Mouse (Mus musculus): Measurements from ENCODE around the gene Gng7.

Gng7 gene

GRCm38 (mm10) chr10:81025639-81026275 is 11.0 kb upstream of the Gng7 start, which contains the start of gene Diras1:
TSS of gene Diras1 (minus strand) at chr10:81025662.
- no peak for DNase-seq

GRCm38 (mm10) chr10:81025047-81025621 is 10.4 kb upstream of the Gng7 start:
- DNase-seq = peak; percentile 9

GRCm38 (mm10) chr10:81024346-81024937 is 9.7 kb upstream of the Gng7 start:
- DNase-seq = no peak

GRCm38 (mm10) chr10:81022744-81023143 is 8.0 kb upstream of the Gng7 start:
- no peak for DNase-seq

GRCm38 (mm10) chr10:81021547-81022110 is 6.9 kb upstream of the Gng7 start:
- no peak for DNase-seq

- DNase-seq = no peak
These were observed 5.5 kb upstream of the Gng7 start for GRCm38 (mm10) chr10:81020207-81020606.

- no peak for DNase-seq
These were observed 4.9 kb upstream of the Gng7 start for GRCm38 (mm10) chr10:81019687-81020086.

GRCm38 (mm10) chr10:81018326-81018725 is 3.6 kb upstream of the Gng7 start:
- peak; percentile 65 for DNase-seq

- DNase-seq = peak; percentile 68
These were observed 1.9 kb upstream of the Gng7 start for GRCm38 (mm10) chr10:81016645-81017044.

- DNase-seq = no peak
These were observed 921 bp upstream of the Gng7 start for GRCm38 (mm10) chr10:81015666-81016065.

GRCm38 (mm10) chr10:81010851-81011250 is 3.9 kb downstream of the Gng7 start:
- no peak for DNase-seq

GRCm38 (mm10) chr10:81007240-81007639 is 7.5 kb downstream of the Gng7 start:
- DNase-seq = no peak

GRCm38 (mm10) chr10:81006005-81006677 is 8.6 kb downstream of the Gng7 start:
- DNase-seq = no peak

- DNase-seq = no peak
These were observed 13.6 kb downstream of the Gng7 start for GRCm38 (mm10) chr10:81001161-81001560.

- DNase-seq = no peak
These were observed 14.3 kb downstream of the Gng7 start for GRCm38 (mm10) chr10:81000197-81001062.

- DNase-seq = peak; percentile 85
These were observed 15.2 kb downstream of the Gng7 start for GRCm38 (mm10) chr10:80999362-81000196.

GRCm38 (mm10) chr10:80998778-80999177 is 16.0 kb downstream of the Gng7 start:
- DNase-seq = peak; percentile 83

GRCm38 (mm10) chr10:80998021-80998420 is 16.7 kb downstream of the Gng7 start:
- no peak for DNase-seq

GRCm38 (mm10) chr10:80997332-80997731 is 17.4 kb downstream of the Gng7 start:
- DNase-seq = no peak

- no peak for DNase-seq
These were observed 18.2 kb downstream of the Gng7 start for GRCm38 (mm10) chr10:80996501-80996900.

GRCm38 (mm10) chr10:80995091-80995632 is 19.6 kb downstream of the Gng7 start:
- peak; percentile 85 for DNase-seq
